Comparison of ENCODE assay signal across 12 mouse cellular contexts in genomic region chr14:59072323-59073039, GRCm38 (mm10).
"Had no signal": no experiment of that assay in that cellular context is flagged by ENCODE, and none has a peak within 500 bp of the region (broad histone marks: within the 10 kb centered on the region; RNA-seq: fewer than 3 reads in every experiment).

No protein-coding gene starts in this region.

- H3K9me3 ChIP-seq: limb, embryonic 13.5 days; midbrain, embryonic 12.5 days had no signal

- DNase-seq: kidney, postnatal 4 days; left cerebral cortex, postnatal 4 days; lung, adult 18-20 months; spleen, adult 18-20 months; thymus, adult 18-20 months; thymus, postnatal 14 days had no signal

- ATAC-seq: intestine, embryonic 16.5 days; midbrain, embryonic 16.5 days had no signal

- H3K4me2 ChIP-seq: limb, embryonic 13.5 days; midbrain, embryonic 12.5 days had no signal

- H3K4me3 ChIP-seq: layer of hippocampus, adult 2 months; limb, embryonic 13.5 days; midbrain, embryonic 12.5 days had no signal

- H3K36me3 ChIP-seq: limb, embryonic 13.5 days; midbrain, embryonic 12.5 days had no signal

- H3K27ac ChIP-seq: layer of hippocampus, adult 2 months; limb, embryonic 13.5 days; liver, embryonic 14.5 days; midbrain, embryonic 12.5 days had no signal

- H3K27me3 ChIP-seq: limb, embryonic 13.5 days had no signal

- H3K9ac ChIP-seq: limb, embryonic 13.5 days; liver, embryonic 14.5 days; midbrain, embryonic 12.5 days had no signal
